Mouse (Mus musculus): ENCODE results near the gene Kif5c. TPM values are rescaled to one million over a fixed set of nuclear protein-coding genes. Genes with fewer than 3 reads are reported as not detected.
A peak's percentile ranks its signal among the peaks of the same experiment; 100 is the strongest.

The Kif5c gene
- polyA plus RNA-seq, 1 experiment from 2014 or later: 35.8 TPM

DNA sequence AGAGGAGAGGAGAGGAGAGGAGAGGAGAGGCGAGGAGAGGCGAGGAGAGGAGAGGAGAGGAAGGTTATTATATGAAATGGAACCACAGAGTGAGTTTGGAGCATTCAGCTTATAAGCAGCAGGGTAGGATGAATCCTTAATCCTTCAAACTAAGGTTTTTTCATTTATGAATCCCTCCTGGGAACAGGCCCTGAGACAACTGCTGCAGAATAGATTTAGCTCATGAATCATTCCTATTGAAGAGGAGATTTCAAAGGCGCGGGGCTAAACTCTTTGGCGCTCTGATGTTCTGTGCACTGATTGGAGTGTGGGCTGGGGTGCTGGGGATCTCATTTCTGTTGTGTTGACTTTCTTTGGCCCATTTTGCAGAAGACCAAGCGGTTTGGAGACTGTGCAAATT is 63.7 kb downstream of the Kif5c start:
- H3K27ac ChIP-seq: no peak overlapping the region
- no peaks in the 10 kb centered on the region for H3K9me3 ChIP-seq
- no peaks in the 10 kb centered on the region for H3K27me3 ChIP-seq (ENCODE audit: poor library complexity, severe bottlenecking)
- H3K36me3 ChIP-seq (replicated peaks): peaks cover 58% of the 10 kb centered on the region
- DNase-seq (ENCODE audit: extremely low spot score, low spot score): no peak
- H3K4me1 ChIP-seq: peaks cover 41% of the 10 kb centered on the region
- no peak overlapping the region for H3K4me3 ChIP-seq
- WGBS: 77% methylated on average over 6 of the region's 6 CpGs

DNA sequence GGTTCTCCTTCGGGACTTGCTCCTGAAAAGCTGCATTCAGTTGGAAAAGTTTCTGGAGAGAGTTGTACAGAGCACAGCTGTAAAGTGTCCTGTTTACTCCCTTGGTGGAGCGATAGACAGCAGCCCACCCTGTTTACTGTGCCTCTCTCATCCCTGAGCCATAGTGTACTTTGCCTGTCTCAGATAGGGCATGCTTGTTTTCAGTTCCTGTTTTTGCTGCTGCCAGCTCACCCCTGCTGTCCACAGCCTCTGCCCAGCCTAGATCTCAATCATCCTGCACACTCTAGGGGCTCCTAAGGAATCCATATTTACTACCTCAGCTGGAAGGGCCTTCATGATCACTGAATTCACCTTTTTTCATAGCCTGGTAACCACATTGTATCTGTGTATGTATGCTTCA is 65.7 kb downstream of the Kif5c start:
- 76% methylated on average over 2 of the region's 2 CpGs for WGBS
- DNase-seq (ENCODE audit: extremely low spot score, low spot score): no peak
- no peak overlapping the region for H3K4me3 ChIP-seq
- no peaks in the 10 kb centered on the region for H3K9me3 ChIP-seq
- H3K36me3 ChIP-seq (replicated peaks): peaks cover 64% of the 10 kb centered on the region
- no peak overlapping the region; the same call in 1 of the 2 replicates for H3K27ac ChIP-seq
- peaks cover 25% of the 10 kb centered on the region for H3K4me1 ChIP-seq
- no peaks in the 10 kb centered on the region for H3K27me3 ChIP-seq (ENCODE audit: poor library complexity, severe bottlenecking)

DNA sequence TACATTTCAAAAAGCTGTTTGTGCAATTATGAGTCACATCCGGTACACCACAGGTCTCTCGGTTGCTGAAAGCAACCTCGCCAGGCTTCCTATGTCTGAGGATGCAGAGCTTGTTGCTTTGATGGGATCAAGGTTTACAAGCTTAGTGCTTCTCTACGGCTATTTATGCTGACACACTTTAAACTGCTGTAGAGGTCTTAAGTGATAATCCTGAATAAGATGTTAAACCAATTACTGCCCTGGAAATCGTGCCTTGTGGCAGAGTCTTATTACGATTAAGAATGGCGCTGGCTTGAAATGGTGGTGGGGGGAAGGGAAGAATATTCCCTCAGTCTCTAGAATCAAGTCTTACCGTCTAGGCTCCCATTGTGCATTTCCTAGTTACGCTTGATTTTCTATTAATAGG is 71.3 kb downstream of the Kif5c start:
- peaks cover 34% of the 10 kb centered on the region for H3K4me1 ChIP-seq
- WGBS: 52% methylated on average over 9 of the region's 9 CpGs
- H3K36me3 ChIP-seq (replicated peaks): peaks cover 56% of the 10 kb centered on the region
- H3K4me3 ChIP-seq: no peak overlapping the region
- H3K9me3 ChIP-seq: no peaks in the 10 kb centered on the region
- no peak for DNase-seq (ENCODE audit: extremely low spot score, low spot score)
- H3K27ac ChIP-seq: no peak overlapping the region
- no peaks in the 10 kb centered on the region for H3K27me3 ChIP-seq (ENCODE audit: poor library complexity, severe bottlenecking)

- no peak overlapping the region for H3K27ac ChIP-seq
- H3K27me3 ChIP-seq (ENCODE audit: poor library complexity, severe bottlenecking): no peaks in the 10 kb centered on the region
- no peak overlapping the region for H3K4me3 ChIP-seq
- WGBS: 82% methylated on average over 5 of the region's 5 CpGs
- no peaks in the 10 kb centered on the region for H3K9me3 ChIP-seq
- no peak for DNase-seq (ENCODE audit: extremely low spot score, low spot score)
- peaks cover 34% of the 10 kb centered on the region for H3K4me1 ChIP-seq
- H3K36me3 ChIP-seq (replicated peaks): peaks cover 61% of the 10 kb centered on the region
These were observed 72.3 kb downstream of the Kif5c start for GRCm38 (mm10) chr2:49691441-49691840.

- Histone ChIP-seq H3K27ac (peak overlapping the region; percentile 20; the same call in 1 of the 2 replicates), H3K27me3 (ENCODE audit: poor library complexity, severe bottlenecking) (no peaks in the 10 kb centered on the region), H3K36me3 (replicated peaks) (peaks cover 73% of the 10 kb centered on the region), H3K4me3 (no peak overlapping the region), H3K9me3 (no peaks in the 10 kb centered on the region), H3K4me1 (peaks cover 38% of the 10 kb centered on the region)
- no peak for DNase-seq (ENCODE audit: extremely low spot score, low spot score)
- WGBS: 66% methylated on average over 10 of the region's 10 CpGs
These were observed 75.6 kb downstream of the Kif5c start for GRCm38 (mm10) chr2:49694727-49695126.

DNA sequence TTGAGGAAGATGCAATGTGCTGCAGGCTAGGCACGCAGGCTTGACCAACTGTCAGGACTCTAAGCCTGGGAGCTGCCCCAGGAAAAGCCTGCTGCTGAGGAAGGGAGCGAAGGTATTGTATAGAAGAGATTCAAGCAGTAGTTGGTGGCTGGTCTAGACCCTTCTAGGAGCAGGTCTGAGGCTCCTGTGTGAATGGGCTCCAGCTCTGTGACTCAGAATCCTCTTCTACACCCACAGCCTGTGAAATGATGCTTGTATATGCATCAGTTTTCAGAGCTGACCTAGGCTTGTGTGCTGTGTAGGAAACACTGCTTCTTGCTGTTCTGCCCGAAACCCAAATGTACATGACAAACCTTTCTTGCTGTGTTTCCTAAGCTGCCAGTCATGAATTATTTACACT is 76.4 kb downstream of the Kif5c start:
- 85% methylated on average over 3 of the region's 3 CpGs for WGBS
- DNase-seq (ENCODE audit: extremely low spot score, low spot score): no peak
- Histone ChIP-seq H3K4me1 (peaks cover 31% of the 10 kb centered on the region), H3K36me3 (replicated peaks) (peaks cover 74% of the 10 kb centered on the region), H3K27me3 (ENCODE audit: poor library complexity, severe bottlenecking) (no peaks in the 10 kb centered on the region), H3K27ac (no peak overlapping the region), H3K9me3 (no peaks in the 10 kb centered on the region), H3K4me3 (no peak overlapping the region)

- Histone ChIP-seq H3K4me3 (no peak overlapping the region), H3K27ac (no peak overlapping the region), H3K27me3 (ENCODE audit: poor library complexity, severe bottlenecking) (no peaks in the 10 kb centered on the region), H3K4me1 (peaks cover 14% of the 10 kb centered on the region), H3K36me3 (replicated peaks) (peaks cover 92% of the 10 kb centered on the region), H3K9me3 (no peaks in the 10 kb centered on the region)
- no peak for DNase-seq (ENCODE audit: extremely low spot score, low spot score)
- 95% methylated on average over 5 of the region's 5 CpGs for WGBS
These were observed 79.8 kb downstream of the Kif5c start for GRCm38 (mm10) chr2:49698851-49699250.

DNA sequence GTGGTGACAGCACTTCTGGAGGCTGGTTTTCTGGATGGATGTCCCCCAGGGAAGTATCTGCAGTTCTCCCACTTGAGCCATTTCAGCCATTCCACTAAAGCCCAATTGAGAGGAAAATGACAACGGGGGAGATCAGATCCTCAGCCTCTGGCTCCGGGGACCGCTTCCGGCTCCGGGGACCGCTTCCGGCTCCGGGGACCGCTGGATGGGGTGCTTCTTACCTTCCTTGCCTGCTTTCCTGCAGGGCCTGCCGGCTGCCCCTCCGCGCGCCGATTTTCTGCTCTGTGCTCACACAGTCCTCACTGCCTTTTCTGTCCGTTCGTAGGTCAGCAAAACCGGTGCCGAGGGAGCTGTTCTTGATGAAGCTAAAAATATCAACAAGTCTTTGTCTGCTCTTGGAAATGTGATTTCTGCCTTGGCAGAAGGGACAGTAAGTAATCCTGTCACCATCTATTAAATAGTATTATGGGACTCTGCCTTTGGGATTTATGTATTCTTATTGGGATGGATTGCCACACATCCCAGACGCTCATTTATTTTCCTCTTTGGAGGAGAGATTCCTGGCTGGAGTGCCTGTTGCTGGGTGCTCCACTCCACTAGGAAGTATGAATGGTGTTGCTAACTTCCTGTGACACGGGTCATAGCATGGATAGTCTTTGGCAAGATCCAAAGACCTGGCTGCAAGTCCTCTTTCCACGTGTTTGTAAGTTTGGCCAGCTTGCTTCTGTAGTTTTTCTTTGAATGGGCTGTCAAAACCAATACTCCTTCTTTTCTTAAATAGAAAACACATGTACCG is 81.3 kb downstream of the Kif5c start:
- H3K36me3 ChIP-seq (replicated peaks): peaks cover 96% of the 10 kb centered on the region
- H3K4me3 ChIP-seq: no peak overlapping the region
- 96% methylated on average over 22 of the region's 22 CpGs for WGBS
- H3K27ac ChIP-seq: no peak overlapping the region
- no peaks in the 10 kb centered on the region for H3K9me3 ChIP-seq
- no peaks in the 10 kb centered on the region for H3K27me3 ChIP-seq (ENCODE audit: poor library complexity, severe bottlenecking)
- no peak for DNase-seq (ENCODE audit: extremely low spot score, low spot score)
- peaks cover 7% of the 10 kb centered on the region; the same call in 1 of the 2 replicates for H3K4me1 ChIP-seq

DNA sequence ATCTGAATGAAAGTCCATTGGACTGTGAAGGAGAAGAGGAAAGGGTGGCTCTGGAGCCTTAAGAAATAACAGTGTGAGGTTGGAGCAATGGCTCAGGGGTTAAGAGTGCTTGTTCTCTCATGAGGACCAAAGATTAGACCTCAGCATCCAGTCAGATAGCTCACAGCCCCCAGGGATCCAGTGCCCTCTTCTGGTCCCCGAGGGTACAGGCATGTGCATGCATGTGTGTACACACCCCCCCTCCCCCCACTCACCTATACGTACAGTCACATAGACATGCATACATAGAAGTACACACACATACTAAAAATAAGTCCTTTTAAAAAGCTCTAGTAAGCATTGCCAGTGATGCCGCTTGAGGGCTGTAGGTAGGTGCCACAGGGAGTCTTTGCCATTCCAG is 91.1 kb downstream of the Kif5c start:
- DNase-seq (ENCODE audit: extremely low spot score, low spot score): no peak
- WGBS: 85% methylated on average over 3 of the region's 3 CpGs
- H3K4me3 ChIP-seq: no peak overlapping the region
- no peaks in the 10 kb centered on the region for H3K27me3 ChIP-seq (ENCODE audit: poor library complexity, severe bottlenecking)
- peaks cover 86% of the 10 kb centered on the region for H3K36me3 ChIP-seq (replicated peaks)
- H3K9me3 ChIP-seq: no peaks in the 10 kb centered on the region
- no peak overlapping the region for H3K27ac ChIP-seq
- H3K4me1 ChIP-seq: no peaks in the 10 kb centered on the region

DNA sequence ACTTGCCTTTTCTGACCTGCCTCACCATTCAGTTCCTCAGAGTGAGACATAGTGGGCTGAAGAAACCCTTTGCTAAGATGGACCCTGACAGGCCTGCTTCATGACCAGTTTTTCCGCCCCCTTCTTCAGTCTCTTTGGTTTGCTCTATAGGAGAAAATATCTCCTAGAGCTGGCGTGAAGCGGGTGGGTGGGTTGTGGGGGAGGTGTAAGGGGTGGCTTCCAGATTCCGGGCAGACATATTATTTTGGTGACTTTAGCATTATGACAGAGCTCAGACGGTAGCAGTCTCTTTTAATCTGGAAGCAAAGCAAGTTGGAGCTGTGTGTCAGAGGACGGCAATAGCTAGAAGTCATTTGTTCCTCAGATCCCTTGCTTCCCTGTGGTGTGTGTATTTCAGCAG is 92.6 kb downstream of the Kif5c start:
- no peak overlapping the region for H3K4me3 ChIP-seq
- no peak for DNase-seq (ENCODE audit: extremely low spot score, low spot score)
- peaks cover 85% of the 10 kb centered on the region for H3K36me3 ChIP-seq (replicated peaks)
- peaks cover 2% of the 10 kb centered on the region; the same call in 1 of the 2 replicates for H3K4me1 ChIP-seq
- 84% methylated on average over 6 of the region's 6 CpGs for WGBS
- no peak overlapping the region for H3K27ac ChIP-seq
- no peaks in the 10 kb centered on the region for H3K27me3 ChIP-seq (ENCODE audit: poor library complexity, severe bottlenecking)
- no peaks in the 10 kb centered on the region for H3K9me3 ChIP-seq

DNA sequence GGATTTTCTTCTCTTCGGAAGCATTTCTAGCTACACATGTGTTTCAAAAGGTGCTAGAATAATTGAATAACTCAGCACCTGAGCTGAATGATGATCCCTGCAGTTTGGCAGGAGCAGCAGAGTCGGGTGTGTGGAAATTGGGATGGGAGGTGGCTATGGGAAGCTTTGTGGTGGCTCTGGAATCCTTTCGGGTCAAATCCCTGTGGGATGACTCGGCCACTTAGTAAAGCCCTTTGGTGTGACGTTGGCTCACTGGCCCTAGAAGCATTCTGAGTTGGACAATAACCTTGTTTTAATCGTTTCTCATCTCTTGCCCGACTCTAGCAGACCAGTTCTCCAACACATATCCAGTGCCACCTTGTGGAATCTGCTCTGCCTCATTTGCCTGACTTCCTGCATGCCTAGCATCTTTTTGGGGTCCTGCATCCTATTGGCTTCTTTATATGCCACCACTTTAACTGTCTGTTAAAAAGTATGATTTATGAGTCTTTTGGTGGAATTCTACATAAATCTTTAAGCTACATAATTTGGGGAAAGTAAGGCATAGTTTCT is 93.3 kb downstream of the Kif5c start:
- no peak for DNase-seq (ENCODE audit: extremely low spot score, low spot score)
- 81% methylated on average over 7 of the region's 7 CpGs for WGBS
- H3K27ac ChIP-seq: no peak overlapping the region
- peaks cover 9% of the 10 kb centered on the region; the same call in 1 of the 2 replicates for H3K4me1 ChIP-seq
- H3K27me3 ChIP-seq (ENCODE audit: poor library complexity, severe bottlenecking): no peaks in the 10 kb centered on the region
- no peaks in the 10 kb centered on the region for H3K9me3 ChIP-seq
- no peak overlapping the region for H3K4me3 ChIP-seq
- peaks cover 86% of the 10 kb centered on the region for H3K36me3 ChIP-seq (replicated peaks)

DNA sequence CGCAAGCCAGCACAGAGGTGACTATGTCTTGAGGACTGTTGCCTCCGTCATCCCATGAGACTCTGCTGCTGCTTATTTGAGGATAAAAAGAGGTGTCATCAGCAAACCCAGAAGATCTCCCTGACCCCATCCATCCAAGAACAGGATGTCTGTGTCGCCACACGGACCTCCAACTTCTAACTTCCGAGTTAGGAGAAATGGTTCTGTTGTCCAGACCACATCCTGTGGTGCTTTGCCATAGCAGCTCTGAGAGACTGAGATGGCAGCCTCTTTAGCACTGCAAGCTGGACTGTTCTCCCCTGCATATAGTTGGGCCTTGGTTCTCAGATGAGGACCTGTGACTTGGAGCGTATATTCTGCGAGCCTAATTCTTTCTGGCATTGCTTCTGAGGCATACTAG is 97.4 kb downstream of the Kif5c start:
- no peak overlapping the region for H3K4me3 ChIP-seq
- peak overlapping the region; percentile 3; the same call in 1 of the 2 replicates for H3K27ac ChIP-seq
- no peaks in the 10 kb centered on the region for H3K27me3 ChIP-seq (ENCODE audit: poor library complexity, severe bottlenecking)
- H3K4me1 ChIP-seq: peaks cover 49% of the 10 kb centered on the region
- peaks cover 51% of the 10 kb centered on the region for H3K36me3 ChIP-seq (replicated peaks)
- no peaks in the 10 kb centered on the region for H3K9me3 ChIP-seq
- WGBS: 96% methylated on average over 7 of the region's 7 CpGs
- no peak for DNase-seq (ENCODE audit: extremely low spot score, low spot score)

- no peak overlapping the region for H3K4me3 ChIP-seq
- H3K4me1 ChIP-seq: peaks cover 60% of the 10 kb centered on the region
- DNase-seq (ENCODE audit: extremely low spot score, low spot score): no peak
- H3K27me3 ChIP-seq (ENCODE audit: poor library complexity, severe bottlenecking): no peaks in the 10 kb centered on the region
- peak overlapping the region; percentile 78 for H3K27ac ChIP-seq
- peaks cover 41% of the 10 kb centered on the region for H3K36me3 ChIP-seq (replicated peaks)
- 91% methylated on average over 18 of the region's 18 CpGs for WGBS
- no peaks in the 10 kb centered on the region for H3K9me3 ChIP-seq
These were observed 98.5 kb downstream of the Kif5c start for GRCm38 (mm10) chr2:49717437-49718116.
